Mouse (Mus musculus): ENCODE data around the gene Ano10. TPM values are rescaled to one million over a fixed set of nuclear protein-coding genes. Genes with fewer than 3 reads are reported as not detected.

The Ano10 gene
- polyA plus RNA-seq, 1 experiment from 2014 or later: 55.4 TPM

GRCm38 (mm10) chr9:122285833-122286310 is 8.4 kb downstream of the Ano10 start:
- DNase-seq (ENCODE audit: low spot score) (no peak), ATAC-seq (ENCODE audit: insufficient read depth, low FRiP score, low TSS enrichment) (0 out of 2 replicates have a peak, but pooled peaks have one; percentile 18)
- Histone ChIP-seq H3K27me3 (ENCODE audit: control insufficient read depth, insufficient read depth, low read length) (no peaks in the 10 kb centered on the region), H3K27ac (ENCODE audit: low read depth, low read length) (no peak overlapping the region), H3K9ac (ENCODE audit: low read length) (no peak overlapping the region), H3K4me1 (ENCODE audit: control insufficient read depth, insufficient read depth, low read length) (peaks cover 5% of the 10 kb centered on the region; the same call in 1 of the 2 replicates), H3K36me3 (ENCODE audit: control insufficient read depth, insufficient read depth, low read length) (no peaks in the 10 kb centered on the region), H3K4me2 (ENCODE audit: low read depth) (no peak overlapping the region), H3K9me3 (ENCODE audit: control insufficient read depth, low read length) (no peaks in the 10 kb centered on the region), H3K4me3 (ENCODE audit: low read depth, low read length) (no peak overlapping the region)
- WGBS: 32% methylated on average over 4 of the region's 4 CpGs

- Histone ChIP-seq H3K4me3 (ENCODE audit: low read depth, low read length) (no peak overlapping the region), H3K4me1 (ENCODE audit: control insufficient read depth, insufficient read depth, low read length) (peaks cover 5% of the 10 kb centered on the region; the same call in 1 of the 2 replicates), H3K9me3 (ENCODE audit: control insufficient read depth, low read length) (no peaks in the 10 kb centered on the region), H3K4me2 (ENCODE audit: low read depth) (no peak overlapping the region), H3K27ac (ENCODE audit: low read depth, low read length) (no peak overlapping the region), H3K36me3 (ENCODE audit: control insufficient read depth, insufficient read depth, low read length) (no peaks in the 10 kb centered on the region), H3K27me3 (ENCODE audit: control insufficient read depth, insufficient read depth, low read length) (no peaks in the 10 kb centered on the region), H3K9ac (ENCODE audit: low read length) (no peak overlapping the region)
- DNase-seq (ENCODE audit: low spot score): peak; percentile 70
- WGBS: 12% methylated on average over 6 of the region's 11 CpGs
- peak; percentile 74 for ATAC-seq (ENCODE audit: insufficient read depth, low FRiP score, low TSS enrichment)
Measured at GRCm38 (mm10) chr9:122285146-122285832, 8.9 kb downstream of the Ano10 start.

GRCm38 (mm10) chr9:122284696-122285095 is 9.5 kb downstream of the Ano10 start:
- Histone ChIP-seq H3K27me3 (ENCODE audit: control insufficient read depth, insufficient read depth, low read length) (no peaks in the 10 kb centered on the region), H3K9me3 (ENCODE audit: control insufficient read depth, low read length) (no peaks in the 10 kb centered on the region), H3K36me3 (ENCODE audit: control insufficient read depth, insufficient read depth, low read length) (no peaks in the 10 kb centered on the region), H3K4me1 (ENCODE audit: control insufficient read depth, insufficient read depth, low read length) (peaks cover 5% of the 10 kb centered on the region; the same call in 1 of the 2 replicates), H3K4me3 (ENCODE audit: low read depth, low read length) (no peak overlapping the region), H3K9ac (ENCODE audit: low read length) (no peak overlapping the region), H3K4me2 (ENCODE audit: low read depth) (no peak overlapping the region), H3K27ac (ENCODE audit: low read depth, low read length) (no peak overlapping the region)
- DNase-seq (ENCODE audit: low spot score): no peak
- 46% methylated on average over 2 of the region's 2 CpGs for WGBS
- ATAC-seq (ENCODE audit: insufficient read depth, low FRiP score, low TSS enrichment): no peak

- H3K27me3 ChIP-seq (ENCODE audit: control insufficient read depth, insufficient read depth, low read length): no peaks in the 10 kb centered on the region
- no peak overlapping the region for H3K9ac ChIP-seq (ENCODE audit: low read length)
- H3K27ac ChIP-seq (ENCODE audit: low read depth, low read length): no peak overlapping the region
- no peak for ATAC-seq (ENCODE audit: insufficient read depth, low FRiP score, low TSS enrichment)
- DNase-seq (ENCODE audit: low spot score): no peak
- WGBS: 88% methylated on average over 4 of the region's 4 CpGs
- H3K36me3 ChIP-seq (ENCODE audit: control insufficient read depth, insufficient read depth, low read length): no peaks in the 10 kb centered on the region
- H3K4me2 ChIP-seq (ENCODE audit: low read depth): no peak overlapping the region
- H3K9me3 ChIP-seq (ENCODE audit: control insufficient read depth, low read length): no peaks in the 10 kb centered on the region
- peaks cover 5% of the 10 kb centered on the region; the same call in 1 of the 2 replicates for H3K4me1 ChIP-seq (ENCODE audit: control insufficient read depth, insufficient read depth, low read length)
- H3K4me3 ChIP-seq (ENCODE audit: low read depth, low read length): no peak overlapping the region
Measured at GRCm38 (mm10) chr9:122281004-122281403, 13.2 kb downstream of the Ano10 start.

GRCm38 (mm10) chr9:122276665-122277064 is 17.6 kb downstream of the Ano10 start:
- no peaks in the 10 kb centered on the region for H3K36me3 ChIP-seq (ENCODE audit: control insufficient read depth, insufficient read depth, low read length)
- no peak overlapping the region for H3K9ac ChIP-seq (ENCODE audit: low read length)
- no peak overlapping the region for H3K27ac ChIP-seq (ENCODE audit: low read depth, low read length)
- H3K4me3 ChIP-seq (ENCODE audit: low read depth, low read length): no peak overlapping the region
- ATAC-seq (ENCODE audit: insufficient read depth, low FRiP score, low TSS enrichment) (no peak), DNase-seq (ENCODE audit: low spot score) (no peak)
- H3K4me1 ChIP-seq (ENCODE audit: control insufficient read depth, insufficient read depth, low read length): no peaks in the 10 kb centered on the region
- WGBS: 90% methylated on average over 2 of the region's 2 CpGs
- no peak overlapping the region for H3K4me2 ChIP-seq (ENCODE audit: low read depth)
- H3K27me3 ChIP-seq (ENCODE audit: control insufficient read depth, insufficient read depth, low read length): no peaks in the 10 kb centered on the region
- H3K9me3 ChIP-seq (ENCODE audit: control insufficient read depth, low read length): no peaks in the 10 kb centered on the region

GRCm38 (mm10) chr9:122276134-122276533 is 18.1 kb downstream of the Ano10 start:
- no peak overlapping the region for H3K4me2 ChIP-seq (ENCODE audit: low read depth)
- DNase-seq (ENCODE audit: low spot score) (no peak), ATAC-seq (ENCODE audit: insufficient read depth, low FRiP score, low TSS enrichment) (no peak)
- no peaks in the 10 kb centered on the region for H3K27me3 ChIP-seq (ENCODE audit: control insufficient read depth, insufficient read depth, low read length)
- H3K4me3 ChIP-seq (ENCODE audit: low read depth, low read length): no peak overlapping the region
- no peaks in the 10 kb centered on the region for H3K9me3 ChIP-seq (ENCODE audit: control insufficient read depth, low read length)
- no peak overlapping the region for H3K27ac ChIP-seq (ENCODE audit: low read depth, low read length)
- WGBS: 90% methylated on average over 4 of the region's 4 CpGs
- no peaks in the 10 kb centered on the region for H3K4me1 ChIP-seq (ENCODE audit: control insufficient read depth, insufficient read depth, low read length)
- no peak overlapping the region for H3K9ac ChIP-seq (ENCODE audit: low read length)
- no peaks in the 10 kb centered on the region for H3K36me3 ChIP-seq (ENCODE audit: control insufficient read depth, insufficient read depth, low read length)

- Histone ChIP-seq H3K4me1 (ENCODE audit: control insufficient read depth, insufficient read depth, low read length) (no peaks in the 10 kb centered on the region), H3K27me3 (ENCODE audit: control insufficient read depth, insufficient read depth, low read length) (no peaks in the 10 kb centered on the region), H3K4me2 (ENCODE audit: low read depth) (no peak overlapping the region), H3K9ac (ENCODE audit: low read length) (no peak overlapping the region), H3K36me3 (ENCODE audit: control insufficient read depth, insufficient read depth, low read length) (no peaks in the 10 kb centered on the region), H3K27ac (ENCODE audit: low read depth, low read length) (no peak overlapping the region), H3K4me3 (ENCODE audit: low read depth, low read length) (no peak overlapping the region), H3K9me3 (ENCODE audit: control insufficient read depth, low read length) (no peaks in the 10 kb centered on the region)
- no peak for ATAC-seq (ENCODE audit: insufficient read depth, low FRiP score, low TSS enrichment)
- DNase-seq (ENCODE audit: low spot score): no peak
- WGBS: 75% methylated on average over 4 of the region's 4 CpGs
Measured at GRCm38 (mm10) chr9:122274346-122274745, 19.9 kb downstream of the Ano10 start.

- H3K4me1 ChIP-seq (ENCODE audit: control insufficient read depth, insufficient read depth, low read length): no peaks in the 10 kb centered on the region
- no peaks in the 10 kb centered on the region for H3K9me3 ChIP-seq (ENCODE audit: control insufficient read depth, low read length)
Measured at GRCm38 (mm10) chr9:122273879-122274278, 20.3 kb downstream of the Ano10 start.

GRCm38 (mm10) chr9:122271866-122272265 is 22.4 kb downstream of the Ano10 start:
- WGBS: 75% methylated on average over 4 of the region's 4 CpGs
- H3K9me3 ChIP-seq (ENCODE audit: control insufficient read depth, low read length): no peaks in the 10 kb centered on the region
- no peak overlapping the region for H3K27ac ChIP-seq (ENCODE audit: low read depth, low read length)
- H3K36me3 ChIP-seq (ENCODE audit: control insufficient read depth, insufficient read depth, low read length): no peaks in the 10 kb centered on the region
- no peak overlapping the region for H3K4me3 ChIP-seq (ENCODE audit: low read depth, low read length)
- no peaks in the 10 kb centered on the region for H3K27me3 ChIP-seq (ENCODE audit: control insufficient read depth, insufficient read depth, low read length)
- H3K9ac ChIP-seq (ENCODE audit: low read length): no peak overlapping the region
- no peak overlapping the region for H3K4me2 ChIP-seq (ENCODE audit: low read depth)
- no peaks in the 10 kb centered on the region for H3K4me1 ChIP-seq (ENCODE audit: control insufficient read depth, insufficient read depth, low read length)
- no peak for DNase-seq (ENCODE audit: low spot score)
- no peak for ATAC-seq (ENCODE audit: insufficient read depth, low FRiP score, low TSS enrichment)

More at GRCm38 (mm10) chr9:122273879-122274278, 20.3 kb downstream of the Ano10 start:
- Histone ChIP-seq H3K4me3 (ENCODE audit: low read depth, low read length) (no peak overlapping the region), H3K4me2 (ENCODE audit: low read depth) (no peak overlapping the region), H3K27me3 (ENCODE audit: control insufficient read depth, insufficient read depth, low read length) (no peaks in the 10 kb centered on the region), H3K9ac (ENCODE audit: low read length) (no peak overlapping the region), H3K36me3 (ENCODE audit: control insufficient read depth, insufficient read depth, low read length) (no peaks in the 10 kb centered on the region), H3K27ac (ENCODE audit: low read depth, low read length) (no peak overlapping the region)
- no peak for ATAC-seq (ENCODE audit: insufficient read depth, low FRiP score, low TSS enrichment)
- DNase-seq (ENCODE audit: low spot score): no peak
- 92% methylated on average over 4 of the region's 4 CpGs for WGBS

Data from neural tube, embryonic 11.5 days (tissue).